Mouse (Mus musculus): ENCODE measurements around the gene Mydgf.

The Mydgf gene

DNA sequence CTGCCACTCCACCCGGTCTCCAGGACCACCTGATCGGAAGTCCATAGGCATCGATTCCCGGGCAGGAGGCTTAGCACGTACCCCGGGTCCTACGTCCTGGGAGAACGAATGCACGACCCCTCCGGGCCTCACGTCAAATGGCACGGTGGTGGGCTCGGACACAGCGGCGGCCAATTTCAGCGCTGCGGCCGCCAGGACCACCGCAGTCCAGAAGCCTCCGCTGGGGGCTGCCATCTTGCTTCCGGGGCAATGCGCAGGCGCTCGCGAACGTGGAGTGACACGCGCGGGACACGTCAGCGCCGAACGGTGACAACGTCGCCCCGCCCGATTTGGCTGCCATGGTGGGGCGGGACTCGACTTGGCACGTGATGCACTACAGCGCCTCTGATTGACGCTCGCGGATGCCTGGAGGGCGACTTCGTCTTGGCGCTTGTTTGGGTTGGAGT is at the start of gene Mydgf:
TSS of gene Mydgf (minus strand) at position 263 of the 446 bp plus-strand sequence.
- peak; percentile 90 for DNase-seq (ENCODE audit: low read depth)

DNA sequence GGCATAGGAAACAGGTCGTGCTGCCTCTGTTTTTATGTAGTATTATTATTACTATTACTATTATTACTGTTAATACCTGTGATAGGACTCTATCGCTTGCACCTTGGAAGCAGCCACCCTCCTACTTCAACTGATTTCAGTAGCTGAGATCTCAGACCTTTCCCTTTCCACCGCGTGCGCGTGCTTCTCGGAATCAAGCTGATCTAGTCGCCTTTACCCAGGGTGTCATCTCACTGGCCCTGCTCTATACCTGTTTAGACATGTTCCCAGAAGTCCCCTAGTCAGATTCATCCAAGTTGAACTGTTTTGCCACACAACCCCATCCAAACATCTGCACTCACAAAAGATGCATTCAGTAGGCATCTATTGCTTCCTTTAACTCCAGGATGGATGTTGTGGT is 49.7 kb upstream of the Mydgf start:
- DNase-seq (ENCODE audit: low read depth): no peak

DNA sequence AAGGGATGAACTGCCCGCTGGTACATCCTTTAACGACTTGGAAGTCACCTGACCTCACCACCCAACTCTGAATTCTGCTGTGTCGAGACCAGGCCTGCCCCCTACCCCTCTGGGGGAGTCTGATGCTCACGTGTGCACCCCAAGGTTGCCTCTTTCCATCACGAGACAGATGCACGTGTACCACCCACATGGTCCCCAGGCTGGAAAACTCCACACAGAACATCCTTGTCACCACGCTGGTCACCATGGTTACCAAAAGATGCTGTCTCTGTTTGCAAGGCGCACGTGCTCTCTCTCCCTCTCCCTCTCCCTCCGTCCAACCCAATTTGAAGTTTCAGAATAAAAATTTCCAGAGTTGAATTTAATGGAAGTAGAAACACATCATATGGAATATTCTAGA is 46.2 kb upstream of the Mydgf start:
- DNase-seq (ENCODE audit: low read depth): no peak

DNA sequence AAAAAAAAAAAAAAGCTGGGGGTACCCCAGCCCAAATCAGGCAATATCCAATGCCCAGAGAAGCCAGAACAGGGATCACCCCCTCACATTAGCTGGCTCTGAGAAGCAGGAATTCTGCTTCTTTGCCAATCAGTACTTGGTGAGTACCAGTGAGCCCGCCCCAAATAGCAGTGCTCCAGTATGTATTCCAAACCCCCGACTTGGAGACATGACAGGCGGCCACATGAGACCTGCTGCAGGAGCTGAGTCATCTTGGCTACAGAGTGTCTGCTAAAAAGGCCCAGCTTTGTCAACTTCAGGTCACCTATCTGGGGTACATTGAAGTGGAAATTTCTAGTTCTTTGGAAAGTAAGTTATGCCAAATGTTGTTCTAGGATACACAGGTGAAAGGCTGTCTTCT is 42.8 kb upstream of the Mydgf start:
- DNase-seq (ENCODE audit: low read depth): no peak

DNA sequence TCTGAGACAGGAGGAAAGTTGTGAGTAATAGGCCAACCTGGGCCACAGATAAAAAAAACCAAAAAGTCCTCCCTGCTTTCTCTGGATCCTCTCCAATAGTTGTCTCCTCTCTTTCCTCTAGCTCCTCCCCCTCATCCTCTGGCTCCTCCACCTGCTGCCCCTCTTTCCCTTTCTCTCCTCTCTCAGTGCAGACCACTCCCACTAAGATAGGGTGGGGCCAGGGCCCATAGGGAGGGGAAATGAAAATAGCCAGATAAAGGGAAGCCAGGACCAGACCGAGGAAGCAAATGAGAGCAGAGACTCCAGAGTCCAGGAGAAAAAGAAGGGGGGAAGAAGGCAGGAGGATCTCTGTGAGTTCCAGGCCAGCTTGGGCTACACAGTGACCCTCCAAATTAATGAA is 41.2 kb upstream of the Mydgf start:
- DNase-seq (ENCODE audit: low read depth): no peak

DNA sequence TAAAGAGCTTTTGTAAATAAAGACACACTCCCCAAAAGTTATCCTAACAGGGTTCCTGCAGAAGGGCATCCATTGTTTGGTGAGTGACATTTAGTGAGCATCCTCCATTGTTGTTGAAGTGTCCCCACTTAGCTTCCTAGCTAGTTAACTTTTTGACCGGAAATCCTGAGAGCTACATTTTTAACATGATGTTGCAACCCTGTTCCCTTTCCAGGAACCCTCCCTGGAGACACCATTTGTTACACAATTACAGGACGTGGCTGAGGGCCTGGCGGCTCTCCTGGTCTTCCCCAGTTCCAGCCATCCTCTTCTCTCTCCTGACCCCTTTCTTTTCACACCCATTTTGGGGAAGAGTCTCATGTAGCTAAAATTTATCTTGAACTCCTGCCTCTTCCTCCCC is 36.1 kb upstream of the Mydgf start:
- no peak for DNase-seq (ENCODE audit: low read depth)

DNA sequence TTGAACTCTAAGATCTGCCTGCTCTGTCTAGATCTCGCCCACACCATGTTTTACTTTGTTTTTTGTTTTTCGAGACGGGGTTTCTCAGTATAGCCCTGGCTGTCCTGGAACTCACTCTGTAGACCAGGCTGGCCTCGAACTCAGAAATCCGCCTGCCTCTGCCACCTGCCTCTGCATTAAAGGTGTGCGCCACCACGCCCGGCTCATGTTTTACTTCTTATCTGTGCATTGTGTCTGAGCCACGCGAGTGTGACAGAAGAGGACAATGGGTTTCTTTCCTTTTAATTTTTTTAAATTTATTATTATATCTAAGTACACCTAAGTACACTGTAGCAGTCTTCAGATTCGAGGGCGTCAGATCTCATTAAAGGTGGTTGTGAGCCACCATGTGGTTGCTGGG is 35.5 kb upstream of the Mydgf start:
- no peak for DNase-seq (ENCODE audit: low read depth)

DNA sequence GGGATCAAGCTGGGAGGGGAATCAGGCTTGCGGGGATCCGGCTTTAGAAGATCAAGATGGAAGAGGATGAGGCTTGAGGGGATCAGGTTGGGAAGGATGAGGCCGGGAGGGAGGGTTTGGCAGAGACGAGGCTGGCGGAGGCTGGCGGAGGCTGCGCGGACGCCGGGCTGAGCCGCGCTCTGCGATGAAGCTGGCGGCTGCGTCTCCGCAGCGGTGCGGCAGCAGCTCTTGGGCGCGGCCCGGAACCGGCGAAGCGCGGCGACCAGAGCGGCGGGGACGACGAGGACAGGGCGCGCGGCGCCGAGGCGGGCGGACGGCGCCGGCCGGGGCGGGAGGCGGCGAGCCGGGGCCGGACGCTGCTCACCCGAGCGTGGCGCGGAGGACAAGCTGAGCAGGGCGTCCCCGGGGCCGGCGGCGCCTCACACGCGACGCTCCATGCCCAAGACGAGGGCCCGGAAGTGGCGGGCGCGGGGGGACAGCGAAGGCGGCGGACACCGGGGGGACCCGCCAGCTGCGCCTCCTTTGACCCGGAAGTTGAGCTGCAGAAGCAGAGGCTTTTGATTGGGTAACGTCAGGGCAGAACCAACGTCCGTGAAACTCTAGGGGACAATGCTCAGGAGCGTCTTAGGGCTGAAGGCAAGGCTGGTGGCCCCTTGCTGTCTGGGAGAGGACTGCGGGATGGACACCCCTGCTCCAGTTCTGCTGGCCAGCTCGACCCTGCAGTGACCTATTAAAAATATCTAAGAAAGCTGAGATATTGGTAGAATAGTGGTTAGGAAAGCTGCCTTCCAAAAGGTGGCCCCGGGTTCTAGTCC is 34.9 kb upstream of the Mydgf start, which contains the start of gene Dpp9:
TSS of gene Dpp9 (minus strand) at position 529 of the 815 bp plus-strand sequence.
- DNase-seq (ENCODE audit: low read depth): peak; percentile 86

DNA sequence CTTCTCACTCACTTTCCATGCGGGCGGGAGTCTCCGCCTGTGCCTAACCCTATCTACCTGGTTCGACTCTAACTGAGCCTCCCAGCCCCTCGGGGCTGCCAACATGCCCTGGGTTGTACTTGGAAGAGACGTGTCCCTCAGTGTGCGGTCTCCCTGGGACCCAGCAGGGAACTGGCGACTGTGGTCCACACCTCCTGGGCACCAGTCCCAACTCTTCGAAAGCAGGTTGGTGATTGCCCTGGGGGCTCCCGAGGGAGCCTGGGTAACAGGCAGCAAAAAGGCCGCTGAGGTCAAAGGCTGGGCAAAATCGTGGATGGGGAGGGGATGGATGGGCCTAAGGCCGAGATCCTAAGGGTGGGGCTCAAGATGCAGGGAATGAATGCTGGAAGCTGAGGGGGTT is 34.0 kb upstream of the Mydgf start:
- DNase-seq (ENCODE audit: low read depth): no peak

DNA sequence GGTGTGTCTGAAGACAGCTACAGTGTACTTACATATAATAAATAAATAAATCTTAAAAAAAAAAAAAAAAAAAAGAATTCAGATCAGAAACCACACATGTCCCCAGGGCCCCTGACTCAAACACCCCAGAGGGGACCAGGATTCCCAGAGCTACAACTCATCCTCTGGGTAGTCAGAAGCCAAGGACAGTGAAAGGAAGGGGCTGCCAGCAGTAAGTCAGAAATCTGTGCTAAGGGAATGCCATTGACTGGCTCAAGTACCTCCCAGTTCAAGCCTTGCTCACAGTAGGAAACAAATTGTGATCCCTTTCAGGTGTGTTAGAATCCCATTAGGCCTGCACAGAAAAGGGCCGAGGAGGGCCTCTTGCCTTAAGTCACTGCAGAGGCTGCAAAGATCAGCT is 30.5 kb upstream of the Mydgf start:
- DNase-seq (ENCODE audit: low read depth): no peak

DNA sequence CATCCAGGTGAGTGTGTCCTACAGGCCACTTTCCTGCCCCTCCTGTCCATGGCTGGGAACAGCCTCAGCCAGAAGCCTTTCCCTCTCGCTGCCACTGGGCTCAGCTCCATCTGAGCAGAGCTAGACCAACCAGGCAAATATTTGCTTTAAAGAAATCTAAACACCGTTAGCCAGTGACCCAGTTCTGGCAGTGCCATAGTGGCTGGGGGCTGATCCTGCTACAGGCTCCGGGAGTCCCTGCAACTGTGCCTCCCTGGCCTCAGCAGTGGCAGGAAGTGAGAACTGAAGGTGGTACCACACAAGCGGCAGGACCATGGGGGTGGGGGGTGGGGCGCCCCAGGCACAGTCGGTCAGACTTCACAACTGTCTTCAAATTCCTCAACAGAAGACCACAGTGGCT is 29.0 kb upstream of the Mydgf start:
- DNase-seq (ENCODE audit: low read depth): no peak

DNA sequence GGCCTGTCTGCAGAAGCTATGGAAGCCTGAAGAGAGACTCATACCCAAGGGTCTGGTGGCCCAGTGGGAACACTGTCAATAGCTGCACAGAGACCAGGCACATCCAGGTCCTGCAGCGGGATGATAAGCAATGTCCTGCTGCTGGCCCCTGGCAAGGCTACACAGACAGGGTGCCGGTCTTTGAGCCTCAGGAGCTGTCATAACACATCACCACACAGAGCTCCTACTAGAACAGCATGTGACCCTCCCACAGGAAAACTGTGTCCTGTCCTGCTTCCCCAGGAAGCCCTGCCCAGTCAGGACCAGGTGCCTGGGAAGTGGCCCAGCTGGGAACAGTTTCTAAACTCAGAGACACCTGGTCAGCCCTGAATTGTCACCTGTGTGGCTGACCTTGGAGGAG is 27.4 kb upstream of the Mydgf start:
- no peak for DNase-seq (ENCODE audit: low read depth)

DNA sequence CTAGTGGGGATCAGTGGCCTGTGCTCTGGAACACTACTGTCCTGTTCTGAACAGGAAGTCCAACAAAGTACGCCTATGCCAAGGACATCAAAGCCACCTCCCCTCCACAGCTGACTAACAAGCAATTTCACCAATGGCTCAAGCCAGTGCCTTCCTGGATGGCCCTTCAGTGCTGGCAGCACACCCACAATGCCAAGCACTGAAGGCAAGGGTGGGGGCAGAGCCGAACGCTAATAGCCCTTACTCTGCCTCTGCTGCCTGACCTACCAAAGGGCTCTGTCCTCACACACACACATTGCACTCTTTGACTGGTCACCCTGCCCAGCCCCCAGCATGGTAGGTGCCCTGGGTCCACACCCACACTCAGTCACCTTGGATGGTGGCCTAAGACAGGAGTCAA is 25.1 kb upstream of the Mydgf start:
- DNase-seq (ENCODE audit: low read depth): no peak

DNA sequence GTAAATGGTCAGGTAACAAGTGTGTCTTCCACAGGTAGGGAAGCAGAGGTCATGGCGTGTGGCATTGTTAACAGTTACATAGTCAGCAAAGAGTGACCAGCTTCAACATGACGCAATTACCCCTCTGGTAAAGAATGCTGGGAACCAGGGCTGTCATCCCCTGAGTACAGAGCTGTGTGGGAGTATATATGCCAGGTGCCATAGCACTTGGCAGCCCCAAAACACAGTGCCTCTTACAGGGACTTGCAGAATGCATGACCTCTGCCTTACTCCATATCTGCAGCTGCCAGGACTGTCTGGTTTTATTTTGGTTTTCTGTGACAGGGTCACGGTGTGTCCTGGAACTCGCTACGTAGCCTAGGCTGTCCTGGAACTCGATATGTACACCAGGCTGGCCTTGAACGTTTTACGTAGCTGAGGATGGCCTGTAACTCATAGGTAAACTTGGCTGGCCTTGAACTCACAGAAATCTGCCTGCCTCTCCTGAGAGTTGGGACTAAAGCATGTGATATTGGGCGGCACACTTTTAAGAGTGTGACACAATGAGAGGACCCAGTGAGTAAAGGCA is 24.3 kb upstream of the Mydgf start:
- no peak for DNase-seq (ENCODE audit: low read depth)

DNA sequence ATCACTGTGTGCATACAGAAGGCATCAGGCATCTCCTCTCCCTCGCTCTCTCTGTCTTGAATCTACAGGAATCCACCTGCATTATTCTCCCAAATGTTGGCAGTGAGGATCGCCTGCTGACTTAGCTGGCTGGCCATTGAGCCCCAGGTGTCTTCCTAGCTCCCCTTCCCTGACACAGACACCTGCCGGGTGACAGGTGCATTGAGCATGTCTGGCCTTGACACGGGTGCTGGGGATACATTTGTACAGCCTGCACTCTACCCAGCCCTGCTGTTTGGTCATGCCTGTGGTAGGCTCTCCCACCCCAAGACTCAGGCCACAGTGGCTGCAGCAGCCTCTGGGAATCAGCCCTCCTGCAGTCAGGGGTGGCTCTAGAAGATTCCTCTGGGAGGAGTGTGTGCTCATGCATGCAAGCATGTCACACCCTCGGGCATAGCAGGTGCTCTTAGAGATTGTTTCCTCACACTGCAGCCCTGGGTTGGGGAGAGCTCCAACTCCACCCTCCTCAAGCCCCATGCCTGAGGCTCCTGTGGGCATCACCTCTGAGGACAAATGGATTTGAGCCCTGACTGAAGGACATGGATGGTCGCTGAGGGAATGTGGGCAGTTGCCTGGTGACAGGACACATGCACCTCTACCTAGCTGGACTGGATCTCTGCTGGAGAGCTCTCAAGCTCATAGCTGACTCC is 23.4 kb upstream of the Mydgf start:
- no peak for DNase-seq (ENCODE audit: low read depth)

DNA sequence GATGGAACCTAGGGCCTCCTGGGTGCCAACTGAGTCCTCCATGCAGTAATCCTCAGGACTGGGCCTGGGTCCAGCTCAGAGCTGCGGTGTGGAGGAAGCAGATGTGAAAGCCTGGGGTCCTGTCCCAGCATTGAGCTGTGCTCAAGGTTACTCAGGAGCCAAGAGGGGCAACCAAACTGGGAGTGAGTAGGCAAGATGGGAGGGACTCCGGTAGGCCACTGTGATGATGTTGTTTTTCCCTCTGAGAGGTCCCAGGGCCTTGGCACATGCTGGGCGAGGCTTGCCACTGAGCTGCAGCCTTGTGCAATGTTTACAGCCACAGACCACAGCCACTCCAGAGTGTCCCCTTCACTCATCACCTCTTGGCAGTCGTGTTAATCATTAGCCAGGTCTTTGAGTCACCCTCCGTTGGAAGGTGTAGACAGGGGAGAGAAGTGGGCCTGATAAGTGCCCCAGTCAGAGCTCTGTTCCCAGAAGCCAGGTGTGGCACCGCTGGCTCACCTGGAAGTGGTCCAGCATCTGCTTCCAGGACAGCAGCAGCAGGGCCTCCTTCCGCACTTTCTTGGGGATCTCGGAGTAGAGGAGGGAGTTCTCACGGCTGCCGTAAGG is 22.7 kb upstream of the Mydgf start:
- no peak for DNase-seq (ENCODE audit: low read depth)

DNA sequence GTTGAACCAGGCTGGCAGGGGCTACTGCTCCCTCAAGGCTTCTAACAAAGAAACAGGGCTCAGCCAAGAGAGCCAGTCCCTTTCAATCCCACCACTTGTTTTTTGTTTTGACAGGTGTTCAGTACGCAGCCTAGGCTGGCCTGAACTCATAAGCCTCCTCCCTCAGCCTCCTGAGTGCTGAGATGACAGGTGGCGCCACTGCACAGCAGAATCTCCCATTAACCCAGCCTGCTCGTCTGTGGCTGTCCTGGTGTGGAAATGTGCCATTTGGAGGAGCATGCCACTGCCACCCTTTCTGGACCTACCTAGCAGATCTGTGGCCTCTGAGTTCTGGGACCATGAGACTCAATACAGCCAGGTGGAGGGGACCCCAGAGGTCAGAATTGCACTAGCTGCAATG is 20.0 kb upstream of the Mydgf start:
- no peak for DNase-seq (ENCODE audit: low read depth)

DNA sequence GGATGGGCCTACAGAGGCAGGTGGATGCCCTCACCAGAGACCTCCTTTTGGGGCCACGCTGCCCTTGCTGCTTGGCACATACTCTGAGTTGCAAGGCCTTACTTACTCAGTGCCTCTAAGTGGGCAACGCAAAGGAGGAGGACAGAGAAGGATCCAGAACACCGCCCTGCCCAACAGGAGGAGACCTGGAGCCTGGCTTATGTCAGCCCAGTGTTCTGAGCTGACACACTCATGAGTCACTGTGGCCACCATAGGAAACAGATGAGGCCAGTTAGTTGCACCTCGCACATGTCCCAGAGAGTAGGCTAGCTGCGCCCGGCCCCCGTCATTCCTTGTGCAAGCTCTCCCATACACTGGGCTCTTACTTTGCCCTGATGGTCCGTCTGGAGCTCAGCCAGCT is 18.8 kb upstream of the Mydgf start:
- DNase-seq (ENCODE audit: low read depth): no peak

DNA sequence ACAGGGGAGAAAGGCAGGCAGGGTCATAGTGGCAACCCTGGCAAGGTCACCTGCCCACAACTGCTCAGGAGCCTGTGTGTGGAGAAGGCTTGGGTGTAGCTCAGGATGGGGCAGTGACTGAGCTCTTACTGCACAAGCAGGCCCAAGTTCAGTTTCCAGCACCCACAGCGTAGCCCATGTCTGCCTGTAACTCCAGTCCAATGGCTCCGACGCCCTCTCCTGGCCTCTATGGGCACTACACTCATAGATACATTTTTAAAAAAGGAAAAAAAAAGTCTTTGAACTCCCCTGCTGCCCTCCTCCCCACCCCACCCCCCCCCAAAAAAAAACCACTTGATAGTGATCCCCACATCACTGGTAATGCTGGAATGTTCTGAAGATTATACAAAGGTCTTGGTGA is 17.9 kb upstream of the Mydgf start:
- no peak for DNase-seq (ENCODE audit: low read depth)

DNA sequence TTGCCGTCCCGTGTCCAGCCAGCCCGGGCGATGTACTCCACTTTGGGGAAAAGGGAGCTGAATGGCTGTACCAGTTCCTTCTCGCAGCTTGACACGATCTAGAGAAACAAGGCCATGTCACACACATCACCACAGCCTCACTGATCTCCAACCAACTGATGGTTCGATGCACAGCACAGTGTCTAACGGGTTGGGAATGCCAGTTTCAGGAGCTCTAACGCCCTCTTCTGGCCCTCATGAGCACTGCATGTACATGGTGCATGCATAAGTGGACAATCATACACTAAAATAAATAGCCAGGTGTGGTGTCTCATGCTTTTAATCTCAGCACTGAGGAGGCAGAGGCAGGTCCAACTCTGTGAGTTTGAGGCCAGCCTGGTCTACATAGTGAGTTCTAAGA is 16.9 kb upstream of the Mydgf start:
- no peak for DNase-seq (ENCODE audit: low read depth)

DNA sequence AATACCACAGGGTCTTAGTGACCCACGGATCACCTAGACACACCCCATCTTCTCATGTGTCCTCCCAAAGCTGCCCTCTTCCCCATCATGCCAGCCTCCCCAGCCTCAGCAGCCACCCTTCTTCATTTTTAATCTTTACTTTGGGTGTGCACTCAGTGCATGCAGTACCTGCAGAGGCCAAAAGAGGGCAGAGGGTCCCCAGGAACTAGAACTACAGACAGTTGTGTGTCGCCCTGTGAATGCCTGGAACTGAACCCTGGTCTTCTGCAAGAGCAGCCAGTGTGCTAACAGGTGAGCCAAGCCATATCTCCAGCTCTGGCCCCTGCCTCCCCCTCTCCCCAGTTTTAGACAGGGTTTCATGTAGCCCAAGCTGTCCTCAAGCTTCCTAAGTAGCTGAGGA is 13.1 kb upstream of the Mydgf start:
- DNase-seq (ENCODE audit: low read depth): peak; percentile 23

DNA sequence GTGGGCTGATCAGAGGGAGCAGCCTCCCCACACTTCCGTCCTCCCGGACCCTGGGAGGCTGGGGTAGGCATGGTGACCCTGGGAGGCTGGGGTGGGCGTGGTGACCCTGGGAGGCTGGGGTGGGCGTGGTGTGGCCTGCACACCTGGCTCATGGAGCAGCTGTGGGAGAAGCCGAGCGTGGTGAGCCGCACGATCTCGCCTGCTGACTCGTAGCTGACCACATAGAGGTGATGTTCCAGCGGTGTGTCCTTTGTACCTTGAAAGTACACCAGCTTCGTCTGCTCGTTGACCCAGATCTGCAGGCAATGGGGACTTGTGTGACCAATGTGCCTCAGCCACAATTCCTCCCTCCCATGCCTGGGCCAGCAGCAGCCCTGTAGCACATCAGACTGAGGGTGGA is 11.0 kb upstream of the Mydgf start:
- no peak for DNase-seq (ENCODE audit: low read depth)

DNA sequence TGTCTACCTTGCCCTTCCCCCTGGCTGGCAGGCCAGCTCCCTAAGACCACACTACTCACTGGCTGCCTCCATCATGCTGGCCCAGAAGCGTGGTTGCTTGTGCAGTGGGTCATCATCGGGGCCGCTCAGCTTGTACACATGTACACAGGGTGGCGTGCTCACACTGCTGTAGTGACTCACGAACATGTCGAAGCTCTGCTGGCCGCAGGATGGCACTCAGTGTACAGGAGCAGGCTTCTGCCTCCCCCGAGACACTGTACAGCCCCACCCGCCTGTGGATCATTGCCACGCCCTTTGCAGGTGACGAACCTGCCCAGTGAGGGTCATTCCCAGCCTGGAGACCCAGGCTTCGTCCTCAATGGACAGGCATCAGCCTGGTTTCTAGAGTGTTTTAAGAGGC is 10.6 kb upstream of the Mydgf start:
- no peak for DNase-seq (ENCODE audit: low read depth)
